Mouse (Mus musculus) mesoderm, embryonic 11.5 days (tissue): ENCODE measurements around the gene Rccd1.

Source experiments
- DNase-seq: peaks from one replicate; pipeline ENCODE4 v3.0.0-alpha.2; 2012; ENCODE audit warnings: low read depth, low spot score

The Rccd1 gene

DNA sequence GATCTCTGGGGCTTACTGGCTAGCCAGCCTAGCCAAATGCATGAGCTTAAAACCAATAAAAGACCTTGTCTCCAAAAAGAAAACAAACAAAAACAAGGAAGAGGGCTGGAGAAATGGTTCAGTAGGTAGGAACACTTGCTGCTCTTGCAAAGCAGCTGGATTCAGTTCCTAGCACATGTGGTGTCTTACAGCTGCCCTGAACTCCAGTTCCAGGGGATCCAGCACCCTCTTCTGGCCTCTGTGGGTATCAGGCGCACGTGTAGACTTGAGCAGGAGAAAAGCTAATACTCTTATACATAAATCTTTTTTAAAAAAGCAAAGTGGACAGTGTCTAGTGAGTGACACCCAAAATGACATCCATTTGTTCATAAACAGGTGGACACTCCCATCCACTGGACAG is 22.7 kb downstream of the Rccd1 start:
- DNase-seq: no peak

DNA sequence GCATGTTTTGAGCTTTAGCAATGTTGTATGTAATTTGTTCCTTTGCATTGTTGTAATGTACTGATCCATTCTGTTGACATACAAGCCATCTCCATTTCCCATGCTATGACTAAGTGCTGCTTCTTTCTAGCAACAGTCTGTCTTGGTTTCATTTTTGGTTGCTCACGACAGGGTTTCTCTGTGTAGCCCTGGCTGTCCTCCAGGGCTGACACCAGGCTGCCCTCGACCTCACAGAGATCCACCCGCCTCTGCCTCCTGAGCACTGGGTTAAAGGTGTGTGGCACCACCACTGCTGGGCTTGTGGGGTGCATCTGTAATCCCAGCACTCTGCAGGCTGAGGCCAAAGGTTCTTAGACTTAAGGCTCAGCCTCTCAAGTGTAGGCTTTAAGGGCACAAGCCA is 24.7 kb downstream of the Rccd1 start:
- no peak for DNase-seq

- DNase-seq: no peak
Measured at GRCm38 (mm10) chr7:80298754-80299153, 25.5 kb downstream of the Rccd1 start.

GRCm38 (mm10) chr7:80297041-80297440 is 27.2 kb downstream of the Rccd1 start:
- no peak for DNase-seq

GRCm38 (mm10) chr7:80296462-80296861 is 27.8 kb downstream of the Rccd1 start:
- DNase-seq: no peak

GRCm38 (mm10) chr7:80294764-80295648 is 29.2 kb downstream of the Rccd1 start:
- DNase-seq: no peak

GRCm38 (mm10) chr7:80294062-80294763 is 30.0 kb downstream of the Rccd1 start, which contains the start of gene Prc1:
TSS of gene Prc1 (plus strand) at chr7:80294450.
- DNase-seq: peak; percentile 98

GRCm38 (mm10) chr7:80287736-80288135 is 36.5 kb downstream of the Rccd1 start:
- DNase-seq: no peak

- no peak for DNase-seq
Measured at GRCm38 (mm10) chr7:80285725-80286124, 38.5 kb downstream of the Rccd1 start.

GRCm38 (mm10) chr7:80284391-80284790 is 39.9 kb downstream of the Rccd1 start:
- no peak for DNase-seq

- DNase-seq: no peak
Measured at GRCm38 (mm10) chr7:80283226-80283918, 40.9 kb downstream of the Rccd1 start.

GRCm38 (mm10) chr7:80281646-80282045 is 42.6 kb downstream of the Rccd1 start:
- no peak for DNase-seq

GRCm38 (mm10) chr7:80280998-80281397 is 43.3 kb downstream of the Rccd1 start:
- no peak for DNase-seq

DNA sequence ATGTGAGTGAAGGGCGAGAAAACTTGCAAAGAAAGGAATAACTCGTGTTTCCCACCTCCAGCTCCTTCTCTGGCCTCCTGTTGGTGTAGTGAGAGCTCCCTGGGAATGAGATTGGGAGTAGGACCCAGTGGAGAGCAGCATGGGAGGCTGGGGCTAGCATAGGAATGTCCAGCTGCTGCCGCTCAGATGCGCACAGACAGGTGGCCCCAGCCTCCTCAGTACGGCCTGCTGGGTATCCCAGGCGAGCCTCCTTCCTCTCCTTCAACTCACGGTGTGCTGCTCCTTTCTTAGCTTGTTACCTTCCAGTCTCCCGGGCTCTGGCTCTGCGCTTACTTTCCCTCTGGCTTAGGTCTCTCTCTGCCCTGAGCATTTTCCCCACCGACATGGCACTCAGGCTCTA is 44.2 kb downstream of the Rccd1 start:
- DNase-seq: no peak

DNA sequence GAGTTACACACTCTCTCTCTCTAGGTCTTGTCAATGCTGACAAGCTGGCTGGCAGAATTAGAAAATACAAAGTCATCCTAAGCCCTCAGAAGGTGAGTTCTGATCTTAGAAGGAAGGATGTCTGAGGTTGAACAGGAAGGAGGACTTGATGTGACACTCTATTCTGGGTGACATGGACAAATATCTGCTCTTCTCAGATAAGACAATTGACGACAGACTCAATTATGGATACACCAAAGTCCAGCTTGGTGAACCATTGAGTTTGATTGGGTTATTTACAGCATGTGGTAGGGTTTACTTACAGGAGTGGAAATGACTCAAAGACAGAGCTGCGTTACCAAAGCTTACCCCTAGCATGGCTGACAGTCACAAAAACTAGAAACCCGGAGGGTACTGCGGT is 47.9 kb downstream of the Rccd1 start:
- DNase-seq: no peak

DNA sequence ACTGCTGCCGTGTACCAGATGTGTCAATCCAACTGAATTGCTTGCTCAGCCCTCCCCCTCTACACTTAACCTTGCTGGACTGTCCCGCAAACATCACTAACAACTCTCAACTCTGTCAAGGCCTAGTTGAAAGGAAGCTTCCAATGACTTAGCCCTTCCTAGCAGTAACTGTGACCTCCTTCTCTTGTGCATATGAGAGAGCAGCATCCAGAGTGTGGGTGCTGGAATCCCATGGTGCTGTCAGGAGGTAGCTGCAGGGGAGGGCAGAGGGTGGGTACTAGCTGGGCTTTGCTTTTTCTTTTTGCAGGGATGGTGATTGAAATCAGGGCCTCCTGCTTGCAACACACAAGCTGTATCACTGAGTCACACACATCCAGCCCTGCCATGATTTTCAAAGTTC is 50.8 kb downstream of the Rccd1 start:
- DNase-seq: no peak

DNA sequence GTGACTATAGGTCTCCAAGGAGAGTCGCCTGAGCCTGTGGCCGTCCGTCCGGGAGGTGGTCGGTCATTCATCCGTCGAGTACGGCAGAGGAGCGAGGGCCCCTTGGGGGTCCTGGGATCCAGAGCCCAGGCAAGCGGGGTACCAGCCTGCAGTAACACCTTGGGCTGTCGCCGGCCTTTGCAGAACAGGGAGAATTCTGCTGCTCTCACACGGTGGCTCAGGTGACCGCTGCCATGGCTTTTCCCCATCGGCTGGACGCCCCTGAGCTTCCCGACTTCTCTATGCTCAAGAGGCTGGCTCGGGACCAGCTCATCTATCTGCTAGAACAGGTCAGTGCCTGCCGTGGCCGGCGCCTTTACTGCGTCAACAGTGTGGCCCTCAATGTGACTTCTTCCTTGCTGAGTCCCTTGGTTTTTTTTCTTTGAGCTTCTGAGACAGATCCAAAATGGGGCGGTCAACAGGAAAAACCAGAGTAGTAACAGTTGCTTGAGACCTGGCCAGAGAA is 54.5 kb downstream of the Rccd1 start:
- DNase-seq: peak; percentile 11

- peak; percentile 93 for DNase-seq
Measured at GRCm38 (mm10) chr7:80268897-80269750, 55.1 kb downstream of the Rccd1 start, which contains the start of gene Vps33b. TSS of gene Vps33b (plus strand) at chr7:80269649.

- no peak for DNase-seq
Measured at GRCm38 (mm10) chr7:80267764-80268163, 56.5 kb downstream of the Rccd1 start.

DNA sequence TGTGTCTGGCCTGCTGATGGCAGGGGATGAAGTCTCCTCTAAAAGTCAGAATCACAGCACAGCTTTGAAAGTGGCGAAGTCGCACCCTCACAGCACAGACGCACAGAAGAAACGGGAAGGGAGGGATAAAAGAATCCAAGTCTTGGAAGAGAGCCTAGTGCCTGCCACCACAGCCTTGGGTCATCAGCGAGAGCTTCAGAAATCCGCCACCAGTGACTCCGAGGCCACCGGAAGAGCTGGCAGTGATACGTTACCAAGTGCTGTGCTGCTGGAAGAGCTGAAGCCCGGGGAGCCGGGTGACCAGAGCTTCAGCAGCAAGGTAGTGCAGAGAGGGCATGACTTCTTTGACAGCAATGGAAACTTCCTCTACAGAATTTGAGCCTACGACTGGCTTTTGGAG is 59.6 kb downstream of the Rccd1 start:
- DNase-seq: no peak

GRCm38 (mm10) chr7:80261372-80261990 is 62.8 kb downstream of the Rccd1 start:
- peak; percentile 12 for DNase-seq
